Mouse (Mus musculus) midbrain, embryonic 12.5 days (tissue): ENCODE measurements around the gene Ddx5. TPM values are rescaled to one million over a fixed set of nuclear protein-coding genes. Genes with fewer than 3 reads are reported as not detected.
"Not testable (repeated sequence)": the region's sequence is repeated elsewhere in the genome, so short reads cannot be mapped to it uniquely, and the experiment has no call there.

Experiments
- ATAC-seq: fragments of 200-750 bp; cut with Nextera tagmentation; 2 replicates; pipeline ENCODE4 v1.8.0; 2017; ENCODE audit warnings: low read depth, moderate TSS enrichment, moderate library complexity; ENCODE audit not compliant: low FRiP score
- H3K27ac ChIP-seq: fragments of 300-500 bp; sonication (generic); replicated peaks from 2 replicates; pipeline ENCODE4 v1.5.1; 2016; ENCODE audit warnings: mild to moderate bottlenecking
- H3K27me3 ChIP-seq: fragments of 300-500 bp; sonication (generic); 2 replicates; pipeline ENCODE4 v1.6.1; 2016; ENCODE audit warnings: mild to moderate bottlenecking
- H3K36me3 ChIP-seq: fragments of 300-500 bp; sonication (generic); 2 replicates; pipeline ENCODE4 v1.6.1; 2016
- H3K4me1 ChIP-seq: fragments of 300-500 bp; sonication (generic); 2 replicates; pipeline ENCODE4 v1.6.1; 2016
- H3K4me2 ChIP-seq: fragments of 300-500 bp; sonication (generic); replicated peaks from 2 replicates; pipeline ENCODE4 v1.6.1; 2016; ENCODE audit warnings: mild to moderate bottlenecking, moderate library complexity
- H3K4me3 ChIP-seq: fragments of 300-500 bp; sonication (generic); 2 replicates; pipeline ENCODE4 v1.5.1; 2016; ENCODE audit warnings: mild to moderate bottlenecking
- H3K9ac ChIP-seq: fragments of 300-500 bp; sonication (generic); replicated peaks from 2 replicates; pipeline ENCODE4 v1.6.1; 2016; ENCODE audit warnings: mild to moderate bottlenecking, moderate library complexity
- H3K9me3 ChIP-seq: fragments of 300-500 bp; sonication (generic); 2 replicates; pipeline ENCODE4 v1.6.1; 2016; ENCODE audit warnings: mild to moderate bottlenecking
- WGBS: fragments of 180-500 bp; shearing (Covaris S2); methylation state at CpG from one replicate; pipeline ENCODE4 v1.1.7; 2016; 5-methylcytosine and 5-hydroxymethylcytosine counted together
- polyA plus RNA-seq: library from polyadenylated mRNA; unstranded; fragments of >200 nt; fragmentation: Nextera tagmentation; extraction: Ambion mirVana; gene quantifications from 2 replicates; pipeline ENCODE4 v1.2.1, GENCODE M21; 2016

Gene Ddx5
- polyA plus RNA-seq, 1 experiment from 2014 or later = 486 TPM

DNA sequence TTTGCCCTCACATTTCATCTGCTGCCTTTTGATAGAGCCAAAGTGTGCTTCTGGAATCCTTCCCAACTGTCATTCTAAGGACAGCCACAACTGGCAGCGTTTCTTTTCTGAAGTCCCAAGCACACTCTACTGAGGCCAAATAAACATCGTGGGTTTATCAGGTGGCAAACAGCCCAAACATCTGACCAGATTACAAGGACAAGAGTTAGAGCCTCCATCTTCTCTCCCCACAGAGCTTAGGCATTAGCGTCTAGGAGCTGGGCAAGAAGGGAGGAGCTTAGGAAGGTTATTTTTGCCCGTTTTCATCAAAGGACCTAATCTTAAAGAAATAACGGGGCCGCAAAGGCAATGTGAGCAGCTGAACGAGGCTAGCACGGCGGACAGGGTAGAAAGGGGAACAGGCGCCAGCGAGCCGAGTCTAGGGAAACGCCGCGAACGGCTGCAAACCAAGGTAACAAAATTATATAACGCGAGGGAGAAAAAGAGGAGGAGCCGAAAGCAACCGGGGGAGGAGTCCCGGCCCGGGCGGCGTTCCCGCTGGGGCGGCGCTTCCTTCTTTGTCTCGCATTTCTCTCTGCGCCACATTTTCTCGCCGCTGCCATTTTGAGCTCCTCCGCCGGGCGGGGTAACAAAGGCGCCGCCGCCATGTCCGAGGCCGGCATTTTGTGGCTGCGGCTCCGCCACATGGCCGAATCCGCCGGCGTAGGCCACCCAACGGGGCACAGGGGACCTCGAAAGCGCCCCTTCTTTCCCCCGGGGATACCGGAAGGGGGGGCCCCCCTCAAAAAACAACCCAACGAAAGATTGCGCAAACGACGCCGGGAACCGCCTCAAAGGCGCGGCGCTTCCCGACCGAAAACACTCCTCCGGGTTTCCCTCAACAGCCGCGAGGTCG is 1.6 kb downstream of the Ddx5 start:
- Histone ChIP-seq H3K27me3 (no peaks in the 10 kb centered on the region), H3K27ac (peak overlapping the region; percentile 98), H3K4me3 (peak overlapping the region; percentile 97), H3K36me3 (peaks cover 42% of the 10 kb centered on the region), H3K4me2 (peak overlapping the region; percentile 78), H3K4me1 (peaks cover 25% of the 10 kb centered on the region), H3K9me3 (no peaks in the 10 kb centered on the region), H3K9ac (peak overlapping the region; percentile 99)
- WGBS = under 1% methylated on average over 65 of the region's 65 CpGs
- no peak for ATAC-seq

- Histone ChIP-seq H3K4me3 (0 out of 2 replicates have a peak overlapping the region, but pooled peaks have one; percentile 8), H3K9ac (no peak overlapping the region), H3K36me3 (peaks cover 64% of the 10 kb centered on the region), H3K27me3 (no peaks in the 10 kb centered on the region), H3K9me3 (no peaks in the 10 kb centered on the region), H3K4me2 (no peak overlapping the region), H3K4me1 (peaks cover 20% of the 10 kb centered on the region), H3K27ac (no peak overlapping the region)
- ATAC-seq = no peak
- whole genome bisulfite sequencing = 90% methylated on average over 1 of the region's 1 CpGs
Measured at GRCm38 (mm10) chr11:106785043-106785442, 3.9 kb downstream of the Ddx5 start.

DNA sequence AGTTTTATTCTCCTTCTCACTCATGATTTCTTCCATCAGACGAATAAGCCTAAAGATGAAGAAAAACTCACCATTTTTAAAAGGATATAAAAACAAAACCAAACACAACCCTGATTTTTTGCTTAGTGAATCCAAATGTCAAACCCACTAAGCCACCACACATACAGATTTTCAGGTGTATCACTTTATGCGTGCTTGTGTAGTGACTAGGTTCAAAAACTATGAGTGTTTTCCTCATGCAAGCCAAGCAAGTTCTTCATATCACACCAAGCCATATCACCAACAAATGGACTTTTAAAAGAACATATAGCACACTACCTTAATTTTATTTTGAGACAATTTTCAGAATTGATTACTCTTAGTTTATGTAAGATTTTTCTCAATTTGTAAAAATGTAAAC is 4.5 kb downstream of the Ddx5 start:
- 93% methylated on average over 2 of the region's 2 CpGs for WGBS
- no peaks in the 10 kb centered on the region for H3K9me3 ChIP-seq
- H3K4me2 ChIP-seq = no peak overlapping the region
- H3K27ac ChIP-seq = no peak overlapping the region
- H3K36me3 ChIP-seq = peaks cover 65% of the 10 kb centered on the region
- H3K4me3 ChIP-seq = no peak overlapping the region
- peaks cover 20% of the 10 kb centered on the region for H3K4me1 ChIP-seq
- H3K27me3 ChIP-seq = no peaks in the 10 kb centered on the region
- ATAC-seq = no peak
- H3K9ac ChIP-seq = no peak overlapping the region

- Histone ChIP-seq H3K9ac (no peak overlapping the region), H3K4me3 (no peak overlapping the region), H3K4me2 (no peak overlapping the region), H3K36me3 (peaks cover 65% of the 10 kb centered on the region), H3K4me1 (peaks cover 20% of the 10 kb centered on the region), H3K27ac (no peak overlapping the region), H3K9me3 (no peaks in the 10 kb centered on the region), H3K27me3 (no peaks in the 10 kb centered on the region)
- no peak for ATAC-seq
- WGBS = 89% methylated on average over 9 of the region's 9 CpGs
Measured at GRCm38 (mm10) chr11:106782841-106783764, 5.9 kb downstream of the Ddx5 start.

GRCm38 (mm10) chr11:106782271-106782670 is 6.7 kb downstream of the Ddx5 start:
- H3K4me1 ChIP-seq = peaks cover 22% of the 10 kb centered on the region
- H3K9ac ChIP-seq, H3K4me3 ChIP-seq, H3K27me3 ChIP-seq, H3K9me3 ChIP-seq, H3K4me2 ChIP-seq, ATAC-seq, H3K27ac ChIP-seq: not testable (repeated sequence)
- peaks cover 65% of the 10 kb centered on the region for H3K36me3 ChIP-seq
- 90% methylated on average over 7 of the region's 7 CpGs for WGBS

GRCm38 (mm10) chr11:106780590-106781220 is 8.3 kb downstream of the Ddx5 start:
- no peaks in the 10 kb centered on the region for H3K27me3 ChIP-seq
- H3K27ac ChIP-seq = no peak overlapping the region
- H3K9ac ChIP-seq = no peak overlapping the region
- H3K4me1 ChIP-seq = peaks cover 16% of the 10 kb centered on the region
- 79% methylated on average over 6 of the region's 6 CpGs for WGBS
- peaks cover 67% of the 10 kb centered on the region for H3K36me3 ChIP-seq
- no peak for ATAC-seq
- no peaks in the 10 kb centered on the region for H3K9me3 ChIP-seq
- H3K4me3 ChIP-seq = no peak overlapping the region
- no peak overlapping the region for H3K4me2 ChIP-seq

- H3K4me2 ChIP-seq = peak overlapping the region; percentile 90; the same call in 1 of the 2 replicates
- peaks cover 67% of the 10 kb centered on the region for H3K36me3 ChIP-seq
- peak overlapping the region; percentile 87 for H3K27ac ChIP-seq
- peaks cover 10% of the 10 kb centered on the region; the same call in 1 of the 2 replicates for H3K4me1 ChIP-seq
- H3K9ac ChIP-seq = no peak overlapping the region
- 63% methylated on average over 4 of the region's 4 CpGs for whole genome bisulfite sequencing
- no peaks in the 10 kb centered on the region for H3K9me3 ChIP-seq
- ATAC-seq = no peak
- no peaks in the 10 kb centered on the region for H3K27me3 ChIP-seq
- H3K4me3 ChIP-seq = no peak overlapping the region
Measured at GRCm38 (mm10) chr11:106780089-106780425, 8.9 kb downstream of the Ddx5 start.

DNA sequence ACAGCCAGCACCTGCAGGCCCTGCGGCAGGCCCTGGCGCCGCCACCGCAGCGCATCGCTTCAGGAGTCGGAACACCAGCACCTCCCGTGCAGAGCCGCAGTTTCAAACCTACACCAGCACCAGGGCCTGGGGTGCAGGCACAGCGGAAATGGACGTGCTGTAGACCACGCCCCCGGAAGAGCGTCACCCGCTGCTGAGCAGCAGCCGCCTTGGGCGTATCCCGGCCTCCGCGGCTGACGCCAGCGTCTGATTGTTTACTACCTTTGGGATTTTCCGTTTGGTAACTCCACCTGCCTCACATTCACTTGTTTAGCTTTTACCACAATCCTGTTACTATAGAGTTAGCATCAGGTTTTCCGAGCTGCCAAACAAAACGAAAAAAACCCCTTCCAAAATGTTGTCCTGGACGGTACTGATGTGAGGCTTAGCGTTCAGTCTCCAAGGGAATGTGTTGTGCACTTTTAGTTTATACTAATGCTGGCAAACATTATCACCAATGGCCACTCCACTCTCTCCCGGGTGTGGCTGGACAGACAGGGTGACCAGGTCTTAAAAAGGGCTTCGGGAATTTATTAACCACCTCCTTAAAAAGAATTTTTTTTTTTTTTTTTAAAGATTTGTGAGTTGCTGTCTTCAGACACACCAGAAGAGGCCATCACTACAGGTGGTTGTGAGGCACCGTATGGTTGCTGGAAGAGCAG is 9.4 kb downstream of the Ddx5 start, which contains the start of gene Polg2:
TSS of gene Polg2 (minus strand) at position 150 of the 701 bp plus-strand sequence.
- H3K4me1 ChIP-seq = peaks cover 10% of the 10 kb centered on the region; the same call in 1 of the 2 replicates
- WGBS = 3% methylated on average over 30 of the region's 30 CpGs
- H3K4me2 ChIP-seq = peak within 1 kb of the TSS; percentile 90
- peak; percentile 99 for ATAC-seq
- peaks cover 67% of the 10 kb centered on the region for H3K36me3 ChIP-seq
- peak within 1 kb of the TSS; percentile 87 for H3K27ac ChIP-seq
- H3K4me3 ChIP-seq = peak within 1 kb of the TSS; percentile 62
- H3K9ac ChIP-seq = peak within 1 kb of the TSS; percentile 80
- H3K9me3 ChIP-seq = no peaks in the 10 kb centered on the region
- H3K27me3 ChIP-seq = no peaks in the 10 kb centered on the region

DNA sequence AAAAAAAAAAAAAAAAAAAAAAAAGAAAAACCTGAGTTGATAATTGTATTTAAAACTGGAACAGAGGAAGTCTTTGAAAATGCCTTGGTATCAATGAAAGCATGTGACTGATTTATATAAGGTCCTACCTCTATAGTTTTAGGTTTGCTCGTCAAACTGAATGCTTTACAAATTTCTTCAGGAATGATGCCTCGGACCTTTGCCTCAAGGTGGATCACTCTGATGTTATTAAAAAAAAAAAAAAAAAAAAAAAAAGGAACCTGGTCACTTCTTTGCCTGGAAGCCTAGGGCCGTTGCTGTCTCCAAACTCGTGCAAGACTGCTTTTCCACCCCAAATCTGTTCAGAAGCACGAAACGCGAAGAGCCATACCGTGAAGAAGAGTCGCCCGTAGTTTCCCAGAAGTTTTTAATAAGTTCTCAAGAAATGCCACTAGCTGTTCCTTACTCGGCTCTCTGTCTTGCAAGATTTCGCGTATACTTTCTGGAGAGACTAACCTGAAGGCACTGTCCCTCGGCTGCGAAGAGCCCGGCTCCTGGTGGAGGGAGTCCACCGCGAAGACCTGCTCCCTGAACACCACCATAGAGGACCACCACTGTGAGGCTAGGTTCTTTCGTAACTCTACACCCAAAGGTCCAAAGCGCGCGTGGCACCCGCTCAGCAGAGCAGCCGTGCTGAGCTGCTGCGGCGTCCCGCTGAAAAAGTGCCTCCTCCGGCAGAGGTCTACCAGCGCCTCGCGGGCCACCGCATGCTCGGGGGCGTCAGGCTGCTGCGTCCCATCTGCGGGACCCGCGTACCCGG is 10.2 kb downstream of the Ddx5 start:
- peak overlapping the region; percentile 87 for H3K27ac ChIP-seq
- no peaks in the 10 kb centered on the region for H3K9me3 ChIP-seq
- peak overlapping the region; percentile 90 for H3K4me2 ChIP-seq
- 3% methylated on average over 39 of the region's 39 CpGs for WGBS
- peak overlapping the region; percentile 80 for H3K9ac ChIP-seq
- peaks cover 67% of the 10 kb centered on the region for H3K36me3 ChIP-seq
- H3K27me3 ChIP-seq = no peaks in the 10 kb centered on the region
- ATAC-seq = no peak; the same call in none of the 2 replicates
- peaks cover 5% of the 10 kb centered on the region; the same call in 1 of the 2 replicates for H3K4me1 ChIP-seq
- peak overlapping the region; percentile 62 for H3K4me3 ChIP-seq

DNA sequence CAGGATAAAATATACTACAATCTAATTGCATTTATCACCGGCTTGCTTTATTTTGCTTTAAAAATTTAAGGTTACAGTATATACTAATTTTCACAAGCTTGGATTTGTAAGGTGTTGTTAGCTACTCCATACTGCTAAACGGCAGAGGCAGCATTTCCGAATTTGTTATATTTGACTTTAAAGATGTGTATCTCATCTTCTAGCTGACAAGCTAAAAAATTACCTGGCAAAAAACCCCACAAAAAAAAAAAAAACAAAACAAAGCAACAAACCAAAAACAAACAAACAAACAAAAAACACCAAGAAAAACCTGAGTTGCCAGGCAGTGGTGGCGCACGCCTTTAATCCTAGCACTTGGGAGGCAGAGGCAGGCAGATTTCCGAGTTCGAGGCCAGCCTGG is 10.9 kb downstream of the Ddx5 start:
- ATAC-seq = no peak
- H3K36me3 ChIP-seq = peaks cover 67% of the 10 kb centered on the region
- H3K9me3 ChIP-seq = no peaks in the 10 kb centered on the region
- no peak overlapping the region for H3K27ac ChIP-seq
- H3K4me1 ChIP-seq = peaks cover 5% of the 10 kb centered on the region; the same call in 1 of the 2 replicates
- H3K27me3 ChIP-seq = no peaks in the 10 kb centered on the region
- no peak overlapping the region for H3K4me3 ChIP-seq
- H3K9ac ChIP-seq = no peak overlapping the region
- no peak overlapping the region; the same call in 1 of the 2 replicates for H3K4me2 ChIP-seq
- 91% methylated on average over 7 of the region's 7 CpGs for WGBS
